Mouse (Mus musculus) neural tube, embryonic 11.5 days (tissue): ENCODE measurements around the gene Rbms1. TPM values are rescaled to one million over a fixed set of nuclear protein-coding genes. Genes with fewer than 3 reads are reported as not detected.

ENCODE experiments used
- ATAC-seq: fragments of 200-750 bp; cut with Nextera tagmentation; 2 replicates; pipeline ENCODE4 v1.8.0; 2017; ENCODE audit warnings: moderate number of reproducible peaks, mild to moderate bottlenecking, moderate TSS enrichment, moderate library complexity; ENCODE audit not compliant: insufficient read depth, low FRiP score, low TSS enrichment
- DNase-seq: peaks from one replicate; pipeline ENCODE4 v3.0.0-alpha.2; 2015; ENCODE audit warnings: low spot score
- H3K27ac ChIP-seq: fragments of 300-500 bp; sonication (generic); 2 replicates; pipeline ENCODE4 v1.5.1; 2014; ENCODE audit warnings: low read depth, mild to moderate bottlenecking, low read length
- H3K27me3 ChIP-seq: fragments of 300-500 bp; sonication (generic); 2 replicates; pipeline ENCODE4 v1.6.1; 2014; ENCODE audit warnings: mild to moderate bottlenecking, low read length, mixed read lengths; ENCODE audit not compliant: control insufficient read depth, insufficient read depth
- H3K36me3 ChIP-seq: fragments of 300-500 bp; sonication (generic); 2 replicates; pipeline ENCODE4 v1.6.1; 2014; ENCODE audit warnings: mild to moderate bottlenecking, low read length, moderate library complexity, mixed read lengths; ENCODE audit not compliant: control insufficient read depth, insufficient read depth
- H3K4me1 ChIP-seq: fragments of 300-500 bp; sonication (generic); 2 replicates; pipeline ENCODE4 v1.6.1; 2014; ENCODE audit warnings: low read length, mixed read lengths; ENCODE audit not compliant: control insufficient read depth, insufficient read depth
- H3K4me2 ChIP-seq: fragments of 300-500 bp; sonication (generic); 2 replicates; pipeline ENCODE4 v1.6.1; 2014; ENCODE audit warnings: low read depth, mild to moderate bottlenecking, moderate library complexity
- H3K4me3 ChIP-seq: fragments of 300-500 bp; sonication (generic); 2 replicates; pipeline ENCODE4 v1.5.1; 2014; ENCODE audit warnings: low read depth, low read length
- H3K9ac ChIP-seq: fragments of 300-500 bp; sonication (generic); 2 replicates; pipeline ENCODE4 v1.6.1; 2014; ENCODE audit warnings: mild to moderate bottlenecking, low read length
- H3K9me3 ChIP-seq: fragments of 300-500 bp; sonication (generic); 2 replicates; pipeline ENCODE4 v1.6.1; 2016; ENCODE audit warnings: low read length; ENCODE audit not compliant: control insufficient read depth
- WGBS: fragments of 180-500 bp; shearing (Covaris S2); extraction: QIAGEN DNeasy Blood & Tissue Kit; methylation state at CpG from one replicate; pipeline ENCODE4 v1.1.7; 2014; 5-methylcytosine and 5-hydroxymethylcytosine counted together
- polyA plus RNA-seq: library from polyadenylated mRNA; unstranded; fragments of >200 nt; fragmentation: Nextera tagmentation; extraction: Ambion mirVana; gene quantifications from 2 replicates; pipeline ENCODE4 v1.2.1, GENCODE M21; 2014

Gene Rbms1
- polyA plus RNA-seq, 1 experiment from 2014 or later, result 94.8 TPM

- no peaks in the 10 kb centered on the region for H3K36me3 ChIP-seq
- ATAC-seq (no peak), DNase-seq (no peak)
- H3K4me1 ChIP-seq, result no peaks in the 10 kb centered on the region
- no peaks in the 10 kb centered on the region for H3K9me3 ChIP-seq
- WGBS, result 72% methylated on average over 3 of the region's 3 CpGs
- no peak overlapping the region for H3K4me2 ChIP-seq
- no peak overlapping the region for H3K9ac ChIP-seq
- H3K4me3 ChIP-seq, result no peak overlapping the region
- no peaks in the 10 kb centered on the region for H3K27me3 ChIP-seq
- H3K27ac ChIP-seq, result no peak overlapping the region
These were observed 215.4 kb downstream of the Rbms1 start for GRCm38 (mm10) chr2:60747590-60747989.

GRCm38 (mm10) chr2:60744674-60745073, 218.3 kb downstream of the Rbms1 start:
- H3K4me2 ChIP-seq, result no peak overlapping the region
- DNase-seq, result no peak
- H3K4me1 ChIP-seq, result no peaks in the 10 kb centered on the region
- H3K4me3 ChIP-seq, result no peak overlapping the region
- no peaks in the 10 kb centered on the region for H3K27me3 ChIP-seq
- no peaks in the 10 kb centered on the region for H3K9me3 ChIP-seq
- no peak overlapping the region for H3K27ac ChIP-seq
- H3K9ac ChIP-seq, result no peak overlapping the region
- WGBS, result 78% methylated on average over 3 of the region's 3 CpGs
- no peak for ATAC-seq
- no peaks in the 10 kb centered on the region for H3K36me3 ChIP-seq

GRCm38 (mm10) chr2:60739389-60740137, 223.4 kb downstream of the Rbms1 start:
- H3K9ac ChIP-seq, result no peak overlapping the region
- H3K27me3 ChIP-seq, result no peaks in the 10 kb centered on the region
- 77% methylated on average over 10 of the region's 10 CpGs for WGBS
- DNase-seq, result no peak
- no peaks in the 10 kb centered on the region for H3K36me3 ChIP-seq
- no peak overlapping the region for H3K4me3 ChIP-seq
- no peak overlapping the region for H3K27ac ChIP-seq
- no peak overlapping the region for H3K4me2 ChIP-seq
- no peaks in the 10 kb centered on the region for H3K4me1 ChIP-seq
- no peak for ATAC-seq
- no peaks in the 10 kb centered on the region for H3K9me3 ChIP-seq

- no peak overlapping the region for H3K9ac ChIP-seq
- H3K36me3 ChIP-seq, result no peaks in the 10 kb centered on the region
- H3K9me3 ChIP-seq, result no peaks in the 10 kb centered on the region
- no peak overlapping the region for H3K4me2 ChIP-seq
- ATAC-seq, result no peak
- no peaks in the 10 kb centered on the region for H3K4me1 ChIP-seq
- H3K4me3 ChIP-seq, result no peak overlapping the region
- no peak for DNase-seq
- 56% methylated on average over 6 of the region's 6 CpGs for WGBS
- H3K27me3 ChIP-seq, result no peaks in the 10 kb centered on the region
- H3K27ac ChIP-seq, result no peak overlapping the region
These were observed 232.1 kb downstream of the Rbms1 start for GRCm38 (mm10) chr2:60730929-60731328.

- no peak for ATAC-seq
These were observed 233.0 kb downstream of the Rbms1 start for GRCm38 (mm10) chr2:60730024-60730423.

GRCm38 (mm10) chr2:60728902-60729585, 233.9 kb downstream of the Rbms1 start:
- Histone ChIP-seq H3K4me3 (no peak overlapping the region), H3K27me3 (no peaks in the 10 kb centered on the region), H3K9me3 (no peaks in the 10 kb centered on the region), H3K4me2 (no peak overlapping the region), H3K36me3 (no peaks in the 10 kb centered on the region), H3K27ac (no peak overlapping the region), H3K9ac (no peak overlapping the region), H3K4me1 (no peaks in the 10 kb centered on the region)
- no peak for DNase-seq
- WGBS, result 64% methylated on average over 10 of the region's 10 CpGs
- no peak for ATAC-seq

More at GRCm38 (mm10) chr2:60730024-60730423, 233.0 kb downstream of the Rbms1 start:
- Histone ChIP-seq H3K4me1 (no peaks in the 10 kb centered on the region), H3K27me3 (no peaks in the 10 kb centered on the region), H3K36me3 (no peaks in the 10 kb centered on the region), H3K9ac (no peak overlapping the region), H3K9me3 (no peaks in the 10 kb centered on the region), H3K4me2 (no peak overlapping the region), H3K4me3 (no peak overlapping the region), H3K27ac (no peak overlapping the region)
- peak; percentile 37 for DNase-seq
- 18% methylated on average over 3 of the region's 3 CpGs for WGBS

GRCm38 (mm10) chr2:60724660-60725059, 238.3 kb downstream of the Rbms1 start:
- no peak overlapping the region for H3K4me3 ChIP-seq
- H3K4me2 ChIP-seq, result no peak overlapping the region
- no peaks in the 10 kb centered on the region for H3K27me3 ChIP-seq
- no peak for DNase-seq
- ATAC-seq, result no peak
- H3K27ac ChIP-seq, result no peak overlapping the region
- no peak overlapping the region for H3K9ac ChIP-seq
- whole genome bisulfite sequencing, result 82% methylated on average over 2 of the region's 2 CpGs
- no peaks in the 10 kb centered on the region for H3K9me3 ChIP-seq
- 0 out of 2 replicates have a peak, but pooled peaks cover 3% of the 10 kb centered on the region for H3K4me1 ChIP-seq
- no peaks in the 10 kb centered on the region for H3K36me3 ChIP-seq

- Histone ChIP-seq H3K4me1 (0 out of 2 replicates have a peak, but pooled peaks cover 3% of the 10 kb centered on the region), H3K9ac (no peak overlapping the region), H3K4me3 (no peak overlapping the region), H3K9me3 (no peaks in the 10 kb centered on the region), H3K27me3 (no peaks in the 10 kb centered on the region), H3K36me3 (no peaks in the 10 kb centered on the region), H3K4me2 (no peak overlapping the region), H3K27ac (no peak overlapping the region)
- DNase-seq, result no peak
- ATAC-seq, result no peak
- WGBS, result 85% methylated on average over 3 of the region's 3 CpGs
These were observed 240.0 kb downstream of the Rbms1 start for GRCm38 (mm10) chr2:60722967-60723366.

- Histone ChIP-seq H3K9ac (no peak within 1 kb of the TSS), H3K9me3 (no peaks in the 10 kb centered on the region), H3K4me1 (0 out of 2 replicates have a peak, but pooled peaks cover 3% of the 10 kb centered on the region), H3K4me3 (no peak within 1 kb of the TSS), H3K36me3 (no peaks in the 10 kb centered on the region), H3K27ac (no peak within 1 kb of the TSS), H3K4me2 (no peak within 1 kb of the TSS), H3K27me3 (no peaks in the 10 kb centered on the region)
- ATAC-seq (no peak; the same call in 1 of the 2 replicates), DNase-seq (no peak)
- 69% methylated on average over 14 of the region's 14 CpGs for whole genome bisulfite sequencing
These were observed 240.5 kb downstream of the Rbms1 start, which contains the start of gene Itgb6 for GRCm38 (mm10) chr2:60722514-60722913. Gene Itgb6, minus strand, starts transcription at chr2:60722643.
